Mouse (Mus musculus) testis, adult 2 months (tissue): ENCODE results near the gene Ip6k3. TPM values are rescaled to one million over a fixed set of nuclear protein-coding genes. Genes with fewer than 3 reads are reported as not detected.

Experiments used
- H3K27ac ChIP-seq: fragments of 200-500 bp; 2 replicates; pipeline ENCODE4 v1.5.1; 2012; ENCODE audit warnings: low read depth, low read length; ENCODE audit not compliant: control insufficient read depth, insufficient read depth
- H3K27me3 ChIP-seq: fragments of 200-500 bp; 2 replicates; pipeline ENCODE4 v1.6.1; 2012; ENCODE audit warnings: mild to moderate bottlenecking, low read length, moderate library complexity; ENCODE audit not compliant: control insufficient read depth, insufficient read depth
- H3K36me3 ChIP-seq: fragments of 200-500 bp; 2 replicates; pipeline ENCODE4 v1.6.1; 2012; ENCODE audit warnings: mild to moderate bottlenecking, low read length; ENCODE audit not compliant: control insufficient read depth, insufficient read depth
- H3K4me1 ChIP-seq: fragments of 200-500 bp; 2 replicates; pipeline ENCODE4 v1.6.1; 2012; ENCODE audit warnings: low read length; ENCODE audit not compliant: control insufficient read depth, insufficient read depth
- H3K4me3 ChIP-seq: fragments of 200-500 bp; 2 replicates; pipeline ENCODE4 v1.5.1; 2012; ENCODE audit warnings: low read depth, mild to moderate bottlenecking, low read length, moderate library complexity, mixed read lengths; ENCODE audit not compliant: control insufficient read depth
- CTCF ChIP-seq: fragments of 200-500 bp; IDR thresholded peaks from 2 replicates; pipeline ENCODE4 v1.5.1; 2012; ENCODE audit warnings: low read depth, mild to moderate bottlenecking, inconsistent platforms, low read length, moderate library complexity; ENCODE audit not compliant: control insufficient read depth, insufficient read depth, insufficient replicate concordance
- POLR2A ChIP-seq: fragments of 200-500 bp; IDR thresholded peaks from 2 replicates; pipeline ENCODE4 v1.6.1; 2012; ENCODE audit warnings: low read depth, mild to moderate bottlenecking, inconsistent platforms, low read length, moderate library complexity; ENCODE audit not compliant: control insufficient read depth
- polyA plus RNA-seq: library from polyadenylated mRNA; depleted of rRNA; stranded (reverse); fragments of >200 nt; gene quantifications from 2 replicates; pipeline ENCODE4 v1.2.3, GENCODE M21; 2012; rRNA removed

Gene Ip6k3
- polyA plus RNA-seq, 1 experiment = 0.05 TPM

- H3K4me1 ChIP-seq = peaks cover 2% of the 10 kb centered on the region
- H3K4me3 ChIP-seq = no peak overlapping the region
- TF ChIP-seq POLR2A (no peak), CTCF (no peak)
- no peaks in the 10 kb centered on the region for H3K36me3 ChIP-seq
- H3K27ac ChIP-seq = no peak overlapping the region
- no peaks in the 10 kb centered on the region for H3K27me3 ChIP-seq
These were observed 59.7 kb downstream of the Ip6k3 start for GRCm38 (mm10) chr17:27107936-27108335.

GRCm38 (mm10) chr17:27106745-27107144 lies 60.9 kb downstream of the Ip6k3 start:
- TF ChIP-seq CTCF (peak; percentile 16; the same call in 1 of the 2 replicates), POLR2A (no peak)
- peaks cover 2% of the 10 kb centered on the region for H3K4me1 ChIP-seq
- no peaks in the 10 kb centered on the region for H3K27me3 ChIP-seq
- H3K4me3 ChIP-seq = peak overlapping the region; percentile 67
- H3K27ac ChIP-seq = no peak overlapping the region
- no peaks in the 10 kb centered on the region for H3K36me3 ChIP-seq

- H3K27ac ChIP-seq = no peak overlapping the region
- H3K27me3 ChIP-seq = no peaks in the 10 kb centered on the region
- H3K4me1 ChIP-seq = peaks cover 2% of the 10 kb centered on the region
- H3K36me3 ChIP-seq = no peaks in the 10 kb centered on the region
- peak; percentile 42; the same call in 1 of the 2 replicates for TF ChIP-seq POLR2A
- no peak for TF ChIP-seq CTCF
- H3K4me3 ChIP-seq = peak overlapping the region; percentile 67
These were observed 61.7 kb downstream of the Ip6k3 start for GRCm38 (mm10) chr17:27105698-27106470.

GRCm38 (mm10) chr17:27101675-27102074 lies 65.9 kb downstream of the Ip6k3 start:
- Histone ChIP-seq H3K4me1 (no peaks in the 10 kb centered on the region; the same call in 1 of the 2 replicates), H3K36me3 (no peaks in the 10 kb centered on the region), H3K27me3 (no peaks in the 10 kb centered on the region), H3K4me3 (peak overlapping the region; percentile 41), H3K27ac (no peak overlapping the region)
- no peak for TF ChIP-seq POLR2A
- TF ChIP-seq CTCF = no peak

- Histone ChIP-seq H3K4me1 (no peaks in the 10 kb centered on the region), H3K27ac (no peak overlapping the region), H3K4me3 (no peak overlapping the region), H3K36me3 (no peaks in the 10 kb centered on the region), H3K27me3 (no peaks in the 10 kb centered on the region)
- TF ChIP-seq POLR2A (no peak; the same call in 1 of the 2 replicates), CTCF (peak; percentile 40; the same call in 1 of the 2 replicates)
These were observed 71.9 kb downstream of the Ip6k3 start for GRCm38 (mm10) chr17:27095690-27096089.

Other genes starting within 250 kb of the Ip6k3 start
- 132 and 136 TPM in 2 replicates for gene Phf1, start 234.7 kb downstream of the Ip6k3 start, polyA plus RNA-seq
- gene Cuta, start 228.2 kb downstream of the Ip6k3 start, polyA plus RNA-seq = 24.0 and 30.9 TPM in 2 replicates
- 109 and 113 TPM in 2 replicates for gene Syngap1, start 226.5 kb downstream of the Ip6k3 start, polyA plus RNA-seq
- 9.8 and 11.9 TPM in 2 replicates for gene Zbtb9, start 194.6 kb downstream of the Ip6k3 start, polyA plus RNA-seq
- gene Bak1, start 138.8 kb downstream of the Ip6k3 start, polyA plus RNA-seq = 14.3 and 18.3 TPM in 2 replicates
- gene Itpr3, start 110.5 kb downstream of the Ip6k3 start, polyA plus RNA-seq = 32.7 and 34.2 TPM in 2 replicates
- gene Uqcc2, start 33.9 kb downstream of the Ip6k3 start, polyA plus RNA-seq = 1,024 and 1,028 TPM in 2 replicates
- 40.5 and 46.0 TPM in 2 replicates for gene Lemd2, start 36.7 kb upstream of the Ip6k3 start, polyA plus RNA-seq